Mouse (Mus musculus): Measurements from ENCODE around the gene Spock2.

DNA sequence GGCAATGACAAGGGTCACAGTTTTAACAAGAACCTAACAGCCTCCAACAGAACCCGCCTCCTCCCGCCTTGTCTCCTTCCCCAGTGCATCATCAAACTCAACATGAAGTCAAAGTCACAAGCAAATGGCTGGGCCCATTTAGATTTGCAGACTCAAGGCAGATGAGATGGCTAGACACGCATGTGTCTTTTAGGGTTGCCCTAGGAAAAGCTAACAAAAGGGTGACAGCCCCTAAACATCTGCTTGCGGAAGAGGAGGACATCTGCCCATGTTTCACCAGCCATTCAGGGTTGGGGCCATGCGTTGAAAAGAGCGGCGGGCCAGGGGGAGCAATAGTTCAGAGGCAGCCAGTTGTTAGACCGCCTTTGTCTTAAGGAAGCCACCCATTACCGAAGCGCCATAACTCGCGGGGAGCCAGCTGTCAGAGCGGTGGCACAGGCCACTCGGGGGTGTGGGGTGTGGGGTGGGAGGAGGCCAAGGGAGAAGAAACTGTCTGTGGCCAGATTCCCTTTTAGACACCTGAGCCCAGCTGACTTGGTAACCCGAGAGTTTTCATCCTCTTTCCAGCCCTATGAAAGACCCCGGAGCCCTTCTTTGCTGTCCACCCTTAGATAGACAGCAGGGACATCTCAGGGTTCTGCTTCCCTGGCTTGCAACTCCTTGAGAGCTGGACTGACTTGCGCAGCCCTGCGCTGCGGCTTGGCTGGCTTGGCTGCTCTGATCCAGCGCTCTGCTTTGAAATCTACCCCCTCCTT is 451 bp upstream of the Spock2 start:
- no peak for TF ChIP-seq CTCF (IDR thresholded peaks at IDR 0.05; ENCODE audit: low read depth)
- TF ChIP-seq EP300 (optimal IDR thresholded peaks at IDR 0.05) = no peak

Data from stomach, postnatal 0 days (tissue).